Mouse (Mus musculus): ENCODE data around the gene Tbc1d5. TPM values are rescaled to one million over a fixed set of nuclear protein-coding genes. Genes with fewer than 3 reads are reported as not detected.

The Tbc1d5 gene
- polyA plus RNA-seq, 1 experiment: 7.2 TPM

GRCm38 (mm10) chr17:51191381-51191780, 12.2 kb upstream of the Tbc1d5 start:
- Histone ChIP-seq H3K4me3 (replicated peaks) (no peak overlapping the region), H3K9me3 (no peaks in the 10 kb centered on the region), H3K27me3 (replicated peaks) (peaks cover 2% of the 10 kb centered on the region), H3K36me3 (replicated peaks; ENCODE audit: low read length) (no peaks in the 10 kb centered on the region), H3K4me1 (no peaks in the 10 kb centered on the region)
- TF ChIP-seq GATA1 (IDR thresholded peaks at IDR 0.05; ENCODE audit: borderline replicate concordance, low read length) (no peak), FLI1 (IDR thresholded peaks at IDR 0.05; ENCODE audit: low read length) (no peak)

DNA sequence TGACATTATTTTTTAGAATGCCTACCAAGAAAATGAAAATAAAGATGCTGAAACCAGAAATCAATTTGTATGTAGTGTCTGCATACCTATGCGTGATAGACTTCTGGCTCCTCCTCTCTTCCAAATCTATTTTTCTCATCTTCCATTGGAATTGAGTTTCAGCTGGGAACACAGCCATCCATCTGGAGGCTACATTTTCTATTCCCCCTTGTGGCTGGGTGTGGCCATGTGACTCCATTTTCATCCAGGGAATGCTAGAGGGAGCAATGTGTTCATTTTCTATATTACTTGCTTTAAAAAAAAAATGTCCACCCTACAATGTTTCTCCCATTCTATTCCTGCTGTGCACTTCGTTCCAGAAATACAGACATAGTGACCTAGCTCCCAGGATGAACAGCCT, 3.6 kb upstream of the Tbc1d5 start:
- Histone ChIP-seq H3K27me3 (replicated peaks) (no peaks in the 10 kb centered on the region), H3K36me3 (replicated peaks; ENCODE audit: low read length) (no peaks in the 10 kb centered on the region), H3K4me1 (peaks cover 18% of the 10 kb centered on the region), H3K4me3 (replicated peaks) (no peak overlapping the region), H3K9me3 (no peaks in the 10 kb centered on the region)
- TF ChIP-seq FLI1 (IDR thresholded peaks at IDR 0.05; ENCODE audit: low read length): no peak

DNA sequence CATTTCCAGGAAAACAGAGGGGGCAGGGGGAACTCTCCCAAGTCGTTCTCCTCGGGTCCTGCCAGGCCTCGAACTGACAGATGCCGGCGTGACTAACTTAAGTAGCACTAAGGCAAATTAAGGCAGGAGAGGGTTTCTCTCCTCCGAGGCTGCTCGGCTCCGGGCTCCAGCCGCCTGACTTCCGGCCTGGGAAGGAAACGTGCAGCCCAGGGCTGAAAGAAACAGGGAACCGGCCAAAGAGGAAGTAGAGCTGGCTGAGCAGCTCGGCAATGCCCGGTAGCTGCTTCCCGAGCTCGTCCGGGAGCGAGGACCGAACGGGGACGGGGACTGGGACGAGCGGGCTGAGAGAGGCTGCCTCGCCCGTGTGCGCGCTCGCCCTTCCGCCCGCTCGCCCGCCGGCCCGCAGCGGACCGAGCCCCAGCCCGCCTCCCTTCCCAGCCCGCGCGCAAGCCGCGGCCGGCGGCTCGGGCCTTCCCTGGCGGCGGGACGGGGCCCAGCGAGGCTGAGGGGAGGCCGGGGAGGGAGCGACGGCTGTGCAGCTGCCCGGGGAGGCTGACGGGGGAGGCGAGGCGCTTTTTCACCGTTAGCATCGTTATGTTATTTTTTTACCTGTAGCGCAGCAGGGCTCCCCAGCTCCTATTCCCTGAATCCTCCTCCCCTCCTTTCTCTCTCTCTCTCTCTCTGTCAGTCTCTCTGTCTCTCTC, 509 bp downstream of the Tbc1d5 start:
- H3K27me3 ChIP-seq (replicated peaks): no peaks in the 10 kb centered on the region
- H3K4me3 ChIP-seq (replicated peaks): peak overlapping the region; percentile 97
- no peaks in the 10 kb centered on the region for H3K9me3 ChIP-seq
- peaks cover 41% of the 10 kb centered on the region for H3K4me1 ChIP-seq
- TF ChIP-seq FLI1 (IDR thresholded peaks at IDR 0.05; ENCODE audit: low read length) (no peak), GATA1 (IDR thresholded peaks at IDR 0.05; ENCODE audit: borderline replicate concordance, low read length) (no peak)
- H3K36me3 ChIP-seq (replicated peaks; ENCODE audit: low read length): no peaks in the 10 kb centered on the region

DNA sequence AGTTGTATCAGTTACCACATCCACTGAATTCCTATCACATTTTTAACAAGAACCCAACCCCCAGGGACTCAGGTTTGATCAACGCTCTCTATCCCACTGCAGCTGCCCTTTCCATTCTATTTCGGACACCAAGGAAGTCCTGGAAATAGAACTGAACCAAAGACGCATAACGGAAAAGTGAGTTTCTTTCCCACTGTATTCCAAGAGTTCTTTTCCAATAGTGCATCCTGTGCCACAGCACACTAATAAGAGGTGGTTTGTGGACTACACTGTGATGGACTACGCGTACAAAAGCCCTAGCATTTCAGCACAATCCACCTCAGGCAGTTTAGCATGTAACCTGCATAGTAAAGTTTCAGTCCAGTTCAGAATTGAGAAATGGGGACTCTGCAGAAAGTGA, 1.2 kb downstream of the Tbc1d5 start:
- Histone ChIP-seq H3K9me3 (no peaks in the 10 kb centered on the region), H3K4me1 (peaks cover 41% of the 10 kb centered on the region), H3K27me3 (replicated peaks) (no peaks in the 10 kb centered on the region), H3K4me3 (replicated peaks) (peak overlapping the region; percentile 97), H3K36me3 (replicated peaks; ENCODE audit: low read length) (no peaks in the 10 kb centered on the region)
- no peak for TF ChIP-seq GATA1 (IDR thresholded peaks at IDR 0.05; ENCODE audit: borderline replicate concordance, low read length)
- TF ChIP-seq FLI1 (IDR thresholded peaks at IDR 0.05; ENCODE audit: low read length): no peak

DNA sequence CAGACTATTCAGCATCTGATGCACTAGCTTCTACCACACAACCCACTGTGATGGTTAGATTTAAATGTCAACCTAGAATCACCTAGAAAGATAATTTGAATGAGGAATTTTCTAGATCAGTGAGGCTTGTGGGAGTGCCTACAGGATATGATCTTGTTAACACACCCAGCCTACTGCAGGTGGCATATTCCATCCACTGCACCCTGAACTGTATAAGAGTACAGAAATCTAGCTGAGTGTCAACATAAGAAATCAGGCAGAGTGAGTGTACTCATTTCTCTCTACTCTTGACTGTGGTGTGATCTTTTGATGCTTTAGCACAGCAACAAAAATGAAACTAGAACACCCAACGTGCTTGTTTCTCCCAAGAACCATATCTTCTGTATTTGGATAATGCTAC, 6.8 kb downstream of the Tbc1d5 start:
- TF ChIP-seq GATA1 (IDR thresholded peaks at IDR 0.05; ENCODE audit: borderline replicate concordance, low read length) (no peak), FLI1 (IDR thresholded peaks at IDR 0.05; ENCODE audit: low read length) (no peak)
- Histone ChIP-seq H3K36me3 (replicated peaks; ENCODE audit: low read length) (peaks cover 4% of the 10 kb centered on the region), H3K9me3 (no peaks in the 10 kb centered on the region), H3K4me1 (peaks cover 44% of the 10 kb centered on the region), H3K4me3 (replicated peaks) (no peak overlapping the region), H3K27me3 (replicated peaks) (no peaks in the 10 kb centered on the region)

GRCm38 (mm10) chr17:51171504-51171903, 7.6 kb downstream of the Tbc1d5 start:
- peaks cover 4% of the 10 kb centered on the region for H3K36me3 ChIP-seq (replicated peaks; ENCODE audit: low read length)
- H3K27me3 ChIP-seq (replicated peaks): no peaks in the 10 kb centered on the region
- TF ChIP-seq FLI1 (IDR thresholded peaks at IDR 0.05; ENCODE audit: low read length) (no peak), GATA1 (IDR thresholded peaks at IDR 0.05; ENCODE audit: borderline replicate concordance, low read length) (no peak)
- no peak overlapping the region for H3K4me3 ChIP-seq (replicated peaks)
- peaks cover 40% of the 10 kb centered on the region for H3K4me1 ChIP-seq
- H3K9me3 ChIP-seq: no peaks in the 10 kb centered on the region

DNA sequence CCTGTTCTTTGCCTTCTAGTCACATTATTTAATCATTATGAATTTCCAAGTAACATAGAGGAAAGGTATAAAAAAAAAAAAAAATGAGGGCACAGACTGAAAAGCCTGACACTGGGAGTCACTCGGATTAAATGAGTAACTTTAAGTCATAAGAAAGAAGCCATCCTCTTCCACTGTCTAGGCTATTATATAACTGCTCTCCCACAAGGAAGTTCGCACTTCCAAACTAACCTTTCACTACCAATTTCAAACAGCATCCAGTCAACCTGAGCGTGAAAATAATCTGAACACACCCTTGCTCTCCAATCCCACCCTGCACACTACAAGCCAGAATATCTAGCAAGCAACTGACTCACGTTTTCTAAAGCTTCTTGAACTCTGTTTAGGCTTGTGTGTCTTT, 9.2 kb downstream of the Tbc1d5 start:
- no peak for TF ChIP-seq FLI1 (IDR thresholded peaks at IDR 0.05; ENCODE audit: low read length)
- no peak for TF ChIP-seq GATA1 (IDR thresholded peaks at IDR 0.05; ENCODE audit: borderline replicate concordance, low read length)
- H3K4me1 ChIP-seq: peaks cover 33% of the 10 kb centered on the region
- H3K27me3 ChIP-seq (replicated peaks): no peaks in the 10 kb centered on the region
- H3K9me3 ChIP-seq: no peaks in the 10 kb centered on the region
- no peak overlapping the region for H3K4me3 ChIP-seq (replicated peaks)
- H3K36me3 ChIP-seq (replicated peaks; ENCODE audit: low read length): peaks cover 4% of the 10 kb centered on the region

- TF ChIP-seq FLI1 (IDR thresholded peaks at IDR 0.05; ENCODE audit: low read length): no peak
- TF ChIP-seq GATA1 (IDR thresholded peaks at IDR 0.05; ENCODE audit: borderline replicate concordance, low read length): no peak
- H3K27me3 ChIP-seq (replicated peaks): no peaks in the 10 kb centered on the region
These were observed 16.8 kb downstream of the Tbc1d5 start for GRCm38 (mm10) chr17:51162366-51162765.

DNA sequence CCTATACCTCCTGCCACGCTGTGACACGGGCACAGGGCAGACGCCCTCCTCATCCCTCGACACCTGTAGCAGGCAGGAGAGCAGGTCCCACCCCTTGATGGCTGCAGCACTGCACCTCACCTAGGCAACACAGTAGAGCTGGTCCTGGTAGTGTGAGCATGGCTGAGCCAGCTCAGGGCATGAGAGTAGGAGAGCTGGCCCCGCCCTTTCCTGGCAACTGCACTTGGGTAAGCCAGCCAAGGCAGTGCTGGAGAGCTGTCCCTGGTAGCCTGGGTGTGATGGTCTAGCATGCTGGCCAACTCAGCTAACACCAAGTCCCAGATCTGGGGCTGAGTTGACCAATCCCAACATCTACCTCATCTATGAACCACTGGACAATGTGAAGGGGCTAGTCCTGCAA, 19.9 kb downstream of the Tbc1d5 start:
- TF ChIP-seq GATA1 (IDR thresholded peaks at IDR 0.05; ENCODE audit: borderline replicate concordance, low read length): no peak
- TF ChIP-seq FLI1 (IDR thresholded peaks at IDR 0.05; ENCODE audit: low read length): no peak
- Histone ChIP-seq H3K36me3 (replicated peaks; ENCODE audit: low read length) (peaks cover 22% of the 10 kb centered on the region), H3K4me1 (peaks cover 17% of the 10 kb centered on the region), H3K27me3 (replicated peaks) (no peaks in the 10 kb centered on the region), H3K4me3 (replicated peaks) (peak overlapping the region; percentile 76), H3K9me3 (no peaks in the 10 kb centered on the region)

More at GRCm38 (mm10) chr17:51162366-51162765, 16.8 kb downstream of the Tbc1d5 start:
- H3K4me3 ChIP-seq (replicated peaks): no peak overlapping the region
- peaks cover 17% of the 10 kb centered on the region for H3K4me1 ChIP-seq
- H3K36me3 ChIP-seq (replicated peaks; ENCODE audit: low read length): peaks cover 20% of the 10 kb centered on the region
- H3K9me3 ChIP-seq: no peaks in the 10 kb centered on the region

- Histone ChIP-seq H3K9me3 (no peaks in the 10 kb centered on the region), H3K4me1 (peaks cover 23% of the 10 kb centered on the region), H3K4me3 (replicated peaks) (no peak overlapping the region), H3K36me3 (replicated peaks; ENCODE audit: low read length) (peaks cover 3% of the 10 kb centered on the region), H3K27me3 (replicated peaks) (no peaks in the 10 kb centered on the region)
- no peak for TF ChIP-seq GATA1 (IDR thresholded peaks at IDR 0.05; ENCODE audit: borderline replicate concordance, low read length)
- no peak for TF ChIP-seq FLI1 (IDR thresholded peaks at IDR 0.05; ENCODE audit: low read length)
These were observed 28.2 kb downstream of the Tbc1d5 start for GRCm38 (mm10) chr17:51150999-51151398.

Data from megakaryocyte, embryonic 14.5 days (primary cell).